Mouse (Mus musculus) fat pad, adult 2 months (tissue): ENCODE data around the gene Mapk10.
"Not testable (repeated sequence)": the region's sequence is repeated elsewhere in the genome, so short reads cannot be mapped to it uniquely, and the experiment has no call there.

Source experiments
- DNase-seq: peaks from one replicate; pipeline ENCODE4 v3.0.0-alpha.2; 2011; ENCODE audit warnings: low read depth, low spot score; ENCODE audit errors: extremely low read depth

The Mapk10 gene

DNA sequence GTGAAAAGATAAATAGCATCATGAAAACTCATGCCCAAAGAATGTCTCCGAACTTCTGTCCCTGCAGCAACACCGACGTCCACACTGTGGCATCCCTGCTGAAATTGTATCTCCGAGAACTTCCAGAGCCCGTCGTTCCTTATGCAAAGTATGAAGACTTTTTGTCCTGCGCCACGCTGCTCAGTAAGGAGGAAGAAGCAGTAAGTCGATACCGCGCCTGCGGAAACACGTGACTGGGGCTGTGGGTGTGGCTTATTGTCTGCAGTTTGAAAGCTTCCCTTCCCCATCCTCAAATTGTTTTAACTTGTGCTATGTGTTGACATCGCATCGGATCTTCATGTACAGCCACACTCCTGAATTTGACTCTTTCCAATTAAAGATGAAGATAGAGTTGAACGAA is 335.5 kb downstream of the Mapk10 start:
- no peak for DNase-seq

DNA sequence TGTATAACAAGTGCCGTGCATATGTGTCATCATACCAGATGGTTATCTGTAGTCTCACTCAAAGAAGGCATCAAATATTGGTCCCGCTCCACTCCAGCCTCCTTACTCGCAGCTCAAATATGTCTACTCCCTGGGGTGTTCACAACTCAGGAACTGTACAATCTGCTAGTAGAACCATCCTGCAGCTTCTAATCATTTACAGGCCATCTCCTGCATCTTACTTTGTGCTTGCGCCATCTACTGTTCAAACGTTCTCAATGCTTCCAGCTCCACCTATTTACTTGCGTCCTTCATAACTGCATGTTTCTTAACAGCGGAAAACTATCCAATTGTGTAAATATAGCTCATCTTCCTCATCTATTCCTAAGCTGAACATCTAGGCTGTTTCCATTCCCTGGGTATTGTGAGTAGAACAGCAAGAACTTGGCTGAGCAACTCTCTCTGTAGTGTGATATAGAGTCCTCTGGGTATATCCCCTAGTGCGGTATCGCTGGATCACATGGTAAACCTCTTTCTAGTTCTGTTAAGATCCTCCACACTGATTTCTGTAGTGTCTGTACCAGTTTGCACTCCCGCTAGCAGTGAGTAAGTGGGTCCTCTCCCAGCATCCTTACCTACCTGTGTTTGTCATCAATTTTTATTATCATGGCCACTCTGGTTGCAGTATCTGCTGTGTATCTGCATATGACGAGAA is 336.4 kb downstream of the Mapk10 start:
- DNase-seq = no peak

DNA sequence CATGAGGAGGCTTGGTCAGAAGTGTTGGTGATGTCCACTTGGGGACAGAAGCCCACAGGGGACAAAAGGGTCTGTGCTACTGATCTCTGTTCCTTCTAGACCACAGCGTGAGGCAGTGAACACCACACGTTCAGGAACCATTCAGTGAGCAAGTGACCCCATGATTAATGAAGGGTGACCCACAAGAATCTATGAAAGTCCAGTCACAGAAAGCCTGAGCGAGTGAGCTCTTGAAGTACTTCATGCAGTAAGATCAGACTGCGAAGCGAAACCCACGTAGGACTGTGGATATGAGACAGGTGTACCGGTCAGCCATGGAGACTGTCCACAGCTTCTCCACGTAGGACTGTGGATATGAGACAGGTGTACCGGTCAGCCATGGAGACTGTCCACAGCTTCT is 338.1 kb downstream of the Mapk10 start:
- DNase-seq = not testable (repeated sequence)

DNA sequence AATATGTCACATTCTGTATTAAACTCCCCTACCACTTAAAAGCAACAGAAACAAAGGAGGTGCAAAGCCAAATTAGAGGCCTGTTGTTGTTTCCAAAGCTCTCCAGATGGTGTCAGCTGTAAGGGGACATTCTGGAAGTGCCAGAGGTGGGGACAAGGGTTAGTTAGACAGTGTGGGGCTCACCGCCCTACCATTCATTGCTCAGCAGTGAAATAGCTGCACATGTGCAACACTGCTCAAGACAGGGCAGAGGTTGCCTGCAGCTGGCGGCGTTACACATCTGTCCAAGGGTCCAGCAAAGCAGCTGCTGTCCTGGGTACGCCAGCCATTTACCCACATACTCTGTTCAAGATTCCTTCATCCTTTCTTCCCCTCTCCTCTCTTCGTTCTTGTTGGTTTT is 342.9 kb downstream of the Mapk10 start:
- no peak for DNase-seq

DNA sequence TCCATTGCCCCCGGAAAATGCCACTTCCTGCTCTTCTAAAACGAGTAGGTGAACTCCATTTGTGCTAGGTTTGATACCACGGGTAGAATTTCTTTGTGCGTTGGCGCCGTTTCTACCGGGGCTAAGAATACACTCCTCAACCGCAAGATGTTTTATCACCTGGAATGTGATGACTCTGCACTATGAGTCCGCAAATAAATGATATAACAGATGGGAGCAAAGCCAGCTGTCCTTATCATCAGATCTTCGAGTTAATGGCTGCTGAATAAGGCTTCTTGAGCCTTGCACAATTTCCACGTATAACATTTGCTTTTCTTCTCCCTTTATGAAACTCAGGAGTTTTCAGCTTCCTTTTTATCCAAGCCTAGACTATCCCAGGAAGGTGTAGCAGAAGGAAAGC is 351.4 kb downstream of the Mapk10 start:
- DNase-seq = no peak

DNA sequence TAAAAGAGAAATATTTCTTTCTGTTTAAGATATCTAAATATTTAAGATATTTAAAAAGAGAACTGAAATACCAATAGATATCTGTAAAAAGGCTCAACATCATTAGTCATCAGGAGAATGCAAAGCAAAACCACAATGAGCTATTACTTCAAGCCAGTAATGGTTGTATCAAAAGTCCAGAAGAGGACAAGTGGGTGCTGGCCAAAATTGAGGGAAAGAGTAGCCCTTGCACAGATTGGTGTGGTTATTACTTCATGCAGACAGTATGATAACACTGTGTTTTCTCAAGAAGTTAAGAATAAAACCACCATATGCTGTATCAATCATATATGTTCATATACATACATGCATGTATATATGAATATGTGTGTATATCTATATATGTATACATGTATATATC is 353.1 kb downstream of the Mapk10 start:
- DNase-seq = no peak
